Mouse (Mus musculus): ENCODE measurements around the gene Hivep2. TPM values are rescaled to one million over a fixed set of nuclear protein-coding genes. Genes with fewer than 3 reads are reported as not detected.

The Hivep2 gene
- polyA plus RNA-seq, 1 experiment from 2014 or later = 3.8 TPM

DNA sequence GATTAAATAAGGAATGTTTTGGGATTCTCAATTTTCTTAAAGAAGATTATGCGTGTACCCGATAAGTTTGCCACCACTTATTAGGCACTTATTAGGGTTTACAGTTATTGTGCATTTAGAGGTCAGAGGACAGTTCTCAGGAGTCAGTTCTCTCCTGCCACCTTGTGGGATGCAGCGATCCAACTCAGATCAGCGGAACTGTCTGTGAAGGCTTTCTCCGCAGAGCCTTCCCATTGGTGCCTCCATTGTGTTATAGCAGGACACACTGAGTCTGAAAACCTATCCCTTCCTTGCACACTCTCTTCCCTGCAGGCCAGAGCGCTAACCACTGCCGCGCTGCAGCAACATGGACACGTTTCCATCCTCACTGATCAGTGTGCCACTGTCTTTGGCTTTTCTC, 123.6 kb downstream of the Hivep2 start:
- Histone ChIP-seq H3K9me3 (no peaks in the 10 kb centered on the region), H3K36me3 (no peaks in the 10 kb centered on the region), H3K27me3 (replicated peaks) (no peaks in the 10 kb centered on the region), H3K9ac (no peak overlapping the region), H3K4me2 (no peak overlapping the region), H3K27ac (replicated peaks) (no peak overlapping the region), H3K4me1 (peaks cover 31% of the 10 kb centered on the region), H3K4me3 (no peak overlapping the region)
- WGBS = 55% methylated on average over 9 of the region's 9 CpGs
- no peak for ATAC-seq (ENCODE audit: extremely low read depth, insufficient number of reproducible peaks, low FRiP score, low TSS enrichment)

GRCm38 (mm10) chr10:14094033-14094432, 128.2 kb downstream of the Hivep2 start:
- Histone ChIP-seq H3K4me1 (peaks cover 8% of the 10 kb centered on the region), H3K4me3 (no peak overlapping the region), H3K27me3 (replicated peaks) (no peaks in the 10 kb centered on the region), H3K9me3 (no peaks in the 10 kb centered on the region), H3K27ac (replicated peaks) (no peak overlapping the region), H3K9ac (no peak overlapping the region), H3K4me2 (no peak overlapping the region), H3K36me3 (no peaks in the 10 kb centered on the region)
- ATAC-seq (ENCODE audit: extremely low read depth, insufficient number of reproducible peaks, low FRiP score, low TSS enrichment) = no peak
- WGBS = 86% methylated on average over 4 of the region's 4 CpGs

- WGBS = 53% methylated on average over 3 of the region's 3 CpGs
These were observed 130.2 kb downstream of the Hivep2 start for GRCm38 (mm10) chr10:14096045-14096444.

GRCm38 (mm10) chr10:14099182-14099581, 133.3 kb downstream of the Hivep2 start:
- no peaks in the 10 kb centered on the region for H3K9me3 ChIP-seq
- H3K27ac ChIP-seq (replicated peaks) = no peak overlapping the region
- no peak overlapping the region for H3K4me2 ChIP-seq
- no peak overlapping the region for H3K4me3 ChIP-seq
- no peak overlapping the region for H3K9ac ChIP-seq
- no peaks in the 10 kb centered on the region for H3K36me3 ChIP-seq
- ATAC-seq (ENCODE audit: extremely low read depth, insufficient number of reproducible peaks, low FRiP score, low TSS enrichment) = no peak
- peaks cover 11% of the 10 kb centered on the region for H3K4me1 ChIP-seq
- 58% methylated on average over 4 of the region's 4 CpGs for WGBS
- no peaks in the 10 kb centered on the region for H3K27me3 ChIP-seq (replicated peaks)

More at GRCm38 (mm10) chr10:14096045-14096444, 130.2 kb downstream of the Hivep2 start:
- no peak overlapping the region for H3K4me3 ChIP-seq
- H3K27ac ChIP-seq (replicated peaks) = no peak overlapping the region
- no peak for ATAC-seq (ENCODE audit: extremely low read depth, insufficient number of reproducible peaks, low FRiP score, low TSS enrichment)
- H3K9ac ChIP-seq = no peak overlapping the region
- H3K4me1 ChIP-seq = peaks cover 11% of the 10 kb centered on the region
- H3K4me2 ChIP-seq = no peak overlapping the region
- no peaks in the 10 kb centered on the region for H3K9me3 ChIP-seq
- H3K27me3 ChIP-seq (replicated peaks) = no peaks in the 10 kb centered on the region
- H3K36me3 ChIP-seq = no peaks in the 10 kb centered on the region

GRCm38 (mm10) chr10:14100041-14100440, 134.2 kb downstream of the Hivep2 start:
- Histone ChIP-seq H3K4me3 (no peak overlapping the region), H3K27ac (replicated peaks) (no peak overlapping the region), H3K4me1 (peaks cover 11% of the 10 kb centered on the region), H3K27me3 (replicated peaks) (no peaks in the 10 kb centered on the region), H3K9ac (no peak overlapping the region), H3K4me2 (no peak overlapping the region), H3K36me3 (no peaks in the 10 kb centered on the region), H3K9me3 (no peaks in the 10 kb centered on the region)
- WGBS = 81% methylated on average over 8 of the region's 8 CpGs
- no peak for ATAC-seq (ENCODE audit: extremely low read depth, insufficient number of reproducible peaks, low FRiP score, low TSS enrichment)

DNA sequence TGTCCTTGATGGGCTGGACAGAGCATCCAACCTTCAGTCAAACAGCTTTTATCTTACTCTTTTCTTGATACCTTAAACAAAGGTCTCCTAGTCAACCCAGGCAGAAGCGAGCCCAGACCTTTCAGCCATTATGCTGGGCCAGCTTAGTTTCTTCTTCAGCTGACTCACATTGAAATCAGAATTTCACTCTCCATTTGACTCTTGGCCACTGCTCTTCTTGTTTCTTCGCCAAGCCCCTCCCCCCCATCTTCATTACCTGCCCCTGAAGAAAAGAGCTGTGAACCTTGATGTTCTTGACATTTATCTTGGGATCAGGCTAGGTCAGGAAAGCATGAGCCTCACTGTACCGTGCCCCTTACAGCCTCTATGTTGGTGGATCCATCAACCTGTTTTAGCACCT, 135.0 kb downstream of the Hivep2 start:
- Histone ChIP-seq H3K27ac (replicated peaks) (no peak overlapping the region), H3K4me3 (no peak overlapping the region), H3K4me1 (peaks cover 6% of the 10 kb centered on the region), H3K9ac (no peak overlapping the region), H3K36me3 (no peaks in the 10 kb centered on the region), H3K4me2 (no peak overlapping the region), H3K9me3 (no peaks in the 10 kb centered on the region), H3K27me3 (replicated peaks) (no peaks in the 10 kb centered on the region)
- ATAC-seq (ENCODE audit: extremely low read depth, insufficient number of reproducible peaks, low FRiP score, low TSS enrichment) = no peak
- WGBS = 76% methylated on average over 3 of the region's 3 CpGs

- peaks cover 6% of the 10 kb centered on the region for H3K4me1 ChIP-seq
- H3K4me3 ChIP-seq = no peak overlapping the region
- no peaks in the 10 kb centered on the region for H3K27me3 ChIP-seq (replicated peaks)
- WGBS = 70% methylated on average over 5 of the region's 5 CpGs
- no peak for ATAC-seq (ENCODE audit: extremely low read depth, insufficient number of reproducible peaks, low FRiP score, low TSS enrichment)
- no peak overlapping the region for H3K27ac ChIP-seq (replicated peaks)
- no peaks in the 10 kb centered on the region for H3K36me3 ChIP-seq
- H3K9ac ChIP-seq = no peak overlapping the region
- no peaks in the 10 kb centered on the region for H3K9me3 ChIP-seq
- no peak overlapping the region for H3K4me2 ChIP-seq
These were observed 136.1 kb downstream of the Hivep2 start for GRCm38 (mm10) chr10:14101966-14102365.

DNA sequence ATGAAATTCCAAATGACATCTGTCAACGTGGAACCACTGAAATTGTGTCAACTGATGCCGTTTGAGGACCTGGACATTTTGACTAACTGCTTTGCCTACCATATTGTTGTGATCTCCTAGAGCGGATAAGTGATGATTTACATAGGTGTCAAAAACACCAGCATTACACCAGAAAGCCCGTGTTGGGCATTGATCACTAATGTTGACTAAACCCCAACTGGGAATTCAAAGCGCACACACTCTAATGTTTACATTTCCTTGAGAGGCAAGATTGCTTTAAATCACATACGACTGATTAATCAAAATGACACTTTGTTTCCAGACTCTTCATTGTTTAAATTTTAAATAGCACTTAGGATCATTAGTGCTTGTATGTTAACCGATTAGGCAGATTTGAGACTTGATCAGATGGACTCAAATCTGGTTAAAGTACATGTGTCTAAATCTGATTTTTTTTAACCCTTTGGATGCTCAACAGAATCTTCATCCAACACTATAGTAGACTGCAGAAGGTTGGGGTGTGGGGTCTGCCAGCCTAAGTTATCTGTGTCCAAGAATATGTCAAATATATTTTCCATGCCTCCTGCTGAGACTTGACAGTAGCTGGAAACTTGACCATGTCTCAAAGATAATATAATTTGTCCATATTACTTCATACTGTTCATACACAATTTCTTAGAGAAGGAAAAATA, 142.3 kb downstream of the Hivep2 start:
- ATAC-seq (ENCODE audit: extremely low read depth, insufficient number of reproducible peaks, low FRiP score, low TSS enrichment) = no peak
- no peak overlapping the region for H3K27ac ChIP-seq (replicated peaks)
- WGBS = 69% methylated on average over 7 of the region's 7 CpGs
- no peak overlapping the region for H3K4me2 ChIP-seq
- H3K4me1 ChIP-seq = no peaks in the 10 kb centered on the region
- no peak overlapping the region for H3K4me3 ChIP-seq
- no peaks in the 10 kb centered on the region for H3K36me3 ChIP-seq
- no peaks in the 10 kb centered on the region for H3K27me3 ChIP-seq (replicated peaks)
- H3K9ac ChIP-seq = no peak overlapping the region
- H3K9me3 ChIP-seq = no peaks in the 10 kb centered on the region

DNA sequence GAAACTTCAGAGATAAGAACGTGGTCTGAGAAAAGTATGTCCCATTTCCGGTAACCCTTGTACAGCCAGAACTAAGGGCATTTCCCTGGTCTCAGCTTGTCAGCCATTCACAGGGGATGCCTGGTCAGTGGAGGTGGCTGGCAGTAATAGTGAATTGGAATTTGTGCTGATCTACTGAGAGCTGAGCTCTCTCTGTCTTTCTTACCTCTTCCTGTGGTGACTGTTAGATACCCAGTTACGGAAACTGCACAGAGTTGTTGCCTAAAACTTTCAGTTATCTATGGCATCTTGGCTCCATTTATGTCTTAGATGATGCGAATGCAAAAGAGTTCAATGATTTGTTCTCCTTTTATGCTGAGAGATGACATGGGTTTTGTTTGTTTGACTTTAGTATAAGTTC, 150.0 kb downstream of the Hivep2 start:
- Histone ChIP-seq H3K9me3 (no peaks in the 10 kb centered on the region), H3K27me3 (replicated peaks) (no peaks in the 10 kb centered on the region), H3K4me3 (no peak overlapping the region), H3K9ac (no peak overlapping the region), H3K27ac (replicated peaks) (no peak overlapping the region), H3K36me3 (no peaks in the 10 kb centered on the region), H3K4me1 (peaks cover 5% of the 10 kb centered on the region; the same call in 1 of the 2 replicates), H3K4me2 (no peak overlapping the region)
- WGBS = 45% methylated on average over 4 of the region's 4 CpGs
- no peak for ATAC-seq (ENCODE audit: extremely low read depth, insufficient number of reproducible peaks, low FRiP score, low TSS enrichment)

GRCm38 (mm10) chr10:14116978-14117377, 151.1 kb downstream of the Hivep2 start:
- H3K9ac ChIP-seq = no peak overlapping the region
- no peak overlapping the region for H3K4me2 ChIP-seq
- no peak overlapping the region for H3K4me3 ChIP-seq
- H3K4me1 ChIP-seq = peaks cover 5% of the 10 kb centered on the region; the same call in 1 of the 2 replicates
- H3K27me3 ChIP-seq (replicated peaks) = no peaks in the 10 kb centered on the region
- no peaks in the 10 kb centered on the region for H3K9me3 ChIP-seq
- no peaks in the 10 kb centered on the region for H3K36me3 ChIP-seq
- no peak overlapping the region for H3K27ac ChIP-seq (replicated peaks)
- WGBS = 70% methylated on average over 5 of the region's 5 CpGs
- no peak for ATAC-seq (ENCODE audit: extremely low read depth, insufficient number of reproducible peaks, low FRiP score, low TSS enrichment)

DNA sequence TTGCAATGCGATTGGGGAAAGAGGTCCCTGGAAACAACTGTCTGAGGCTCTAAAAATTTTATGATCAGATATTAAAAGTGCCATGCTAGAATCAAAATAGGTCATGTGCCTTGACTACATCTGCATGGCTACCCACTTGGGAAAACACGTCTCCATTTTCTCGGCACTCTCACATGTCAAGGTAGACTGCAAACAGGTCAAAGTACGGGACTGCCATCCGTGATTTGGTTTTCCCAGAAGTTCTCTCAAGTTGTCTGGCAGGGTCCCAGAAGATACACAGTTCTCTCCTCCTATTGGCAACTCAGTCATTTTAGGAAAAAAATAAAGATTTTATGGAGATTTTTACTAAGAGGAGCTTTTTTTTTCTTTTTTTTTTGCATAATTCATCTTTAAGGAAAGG, 153.3 kb downstream of the Hivep2 start:
- 83% methylated on average over 5 of the region's 5 CpGs for WGBS
- H3K9me3 ChIP-seq = no peaks in the 10 kb centered on the region
- no peaks in the 10 kb centered on the region for H3K36me3 ChIP-seq
- no peaks in the 10 kb centered on the region for H3K27me3 ChIP-seq (replicated peaks)
- H3K4me1 ChIP-seq = peaks cover 5% of the 10 kb centered on the region; the same call in 1 of the 2 replicates
- no peak overlapping the region for H3K9ac ChIP-seq
- H3K4me2 ChIP-seq = no peak overlapping the region
- no peak for ATAC-seq (ENCODE audit: extremely low read depth, insufficient number of reproducible peaks, low FRiP score, low TSS enrichment)
- H3K27ac ChIP-seq (replicated peaks) = no peak overlapping the region
- no peak overlapping the region for H3K4me3 ChIP-seq

DNA sequence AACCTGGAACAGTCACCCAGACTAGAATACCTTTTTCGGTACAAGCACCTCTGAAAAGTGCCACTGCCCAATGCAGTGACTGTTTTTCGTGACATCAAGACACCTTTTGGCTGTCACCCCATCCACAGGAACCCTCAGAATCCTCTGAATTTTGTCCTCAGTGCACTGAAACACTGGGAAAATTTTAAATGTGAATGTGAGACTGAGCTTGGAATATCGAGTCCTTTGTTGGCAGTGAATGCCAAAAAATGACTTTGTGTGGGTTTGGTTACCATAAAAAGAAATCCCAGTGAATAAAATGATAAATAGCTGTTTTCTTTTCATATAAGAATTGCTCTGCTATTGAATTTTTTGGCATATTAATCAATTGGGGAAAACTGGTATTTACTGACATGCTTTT, 154.6 kb downstream of the Hivep2 start:
- no peaks in the 10 kb centered on the region for H3K9me3 ChIP-seq
- no peak for ATAC-seq (ENCODE audit: extremely low read depth, insufficient number of reproducible peaks, low FRiP score, low TSS enrichment)
- no peak overlapping the region for H3K4me3 ChIP-seq
- H3K27me3 ChIP-seq (replicated peaks) = no peaks in the 10 kb centered on the region
- H3K9ac ChIP-seq = no peak overlapping the region
- WGBS = 78% methylated on average over 3 of the region's 3 CpGs
- H3K36me3 ChIP-seq = no peaks in the 10 kb centered on the region
- peaks cover 4% of the 10 kb centered on the region; the same call in 1 of the 2 replicates for H3K4me1 ChIP-seq
- H3K27ac ChIP-seq (replicated peaks) = no peak overlapping the region
- H3K4me2 ChIP-seq = no peak overlapping the region

Measured in heart, embryonic 13.5 days (tissue).